Mouse (Mus musculus) lung, adult 18-20 months (tissue): ENCODE measurements around the gene Cnih4.
A peak's percentile ranks its signal among the peaks of the same experiment; 100 is the strongest.

Source experiments
- DNase-seq, 2 experiments: peaks; one replicate each; pipeline ENCODE4 v3.0.0; 2022; ENCODE audit warnings: mixed read lengths in 2 of 2

Gene Cnih4

DNA sequence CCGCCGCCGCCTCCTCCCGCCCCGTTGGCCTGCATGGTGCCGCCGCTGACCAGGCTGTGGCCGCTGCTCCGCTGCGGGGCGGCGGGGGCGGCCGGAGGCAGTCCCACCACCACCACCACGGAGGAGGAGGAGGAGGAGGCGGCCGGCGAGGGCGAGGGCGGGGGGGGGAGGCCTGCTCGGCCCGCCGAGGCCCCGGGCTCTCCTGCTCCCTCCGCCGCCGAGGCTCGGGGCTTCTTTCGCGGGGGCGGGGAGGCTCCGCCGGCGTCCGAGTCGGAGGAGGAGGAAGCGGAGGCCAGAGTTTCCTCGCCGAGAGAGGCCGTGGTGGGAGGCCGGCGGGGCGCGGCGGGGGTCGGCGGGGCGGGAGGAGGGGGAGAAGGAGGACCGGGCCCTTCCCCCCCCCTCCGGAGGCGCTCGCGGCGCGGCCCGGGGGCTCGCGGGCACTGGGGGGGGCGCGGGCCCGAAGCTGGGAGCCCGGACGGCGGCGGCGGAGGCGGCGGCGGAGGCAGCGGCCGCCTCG is 67.0 kb downstream of the Cnih4 start:
- peak; percentile 26 to 27 for DNase-seq

DNA sequence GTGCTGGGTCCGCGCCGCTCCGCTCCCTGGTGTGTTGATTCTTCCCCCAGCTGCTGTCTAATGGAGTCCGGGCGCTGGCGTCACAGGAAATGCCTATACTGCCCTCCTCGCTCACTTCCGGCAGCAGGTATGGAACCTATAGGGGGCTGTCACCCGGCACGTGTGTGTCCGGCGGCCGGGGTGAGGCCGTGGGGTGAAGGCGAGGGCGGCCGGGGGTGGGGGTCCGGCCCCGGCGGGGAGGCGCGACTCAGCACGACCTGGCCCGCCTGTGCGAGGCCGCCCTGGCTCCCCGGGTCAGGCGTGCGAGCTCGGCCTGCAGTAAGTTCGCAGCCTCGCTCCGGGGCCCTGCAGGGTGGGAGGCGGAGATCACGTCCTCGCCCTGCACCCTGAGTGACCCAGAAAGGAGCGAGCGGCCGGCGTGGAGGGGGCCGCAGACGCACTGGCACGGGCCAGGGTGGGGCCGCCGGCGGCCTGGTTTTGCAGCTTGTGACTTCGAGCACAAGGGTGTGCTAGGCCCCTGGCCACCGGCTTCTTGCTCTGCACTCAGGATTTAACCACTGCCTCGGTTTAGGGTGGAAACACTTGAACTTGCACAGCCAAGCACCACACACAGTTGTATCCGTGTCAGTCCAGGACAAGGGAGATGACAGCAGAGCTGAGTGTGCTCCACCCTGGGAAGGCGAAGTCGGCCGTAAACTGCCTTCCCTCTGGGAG is 67.6 kb downstream of the Cnih4 start, which contains the start of gene Wdr26:
Gene Wdr26, minus strand, starts transcription at position 82 of the 714 bp plus-strand sequence.
- DNase-seq, result peak; percentile 84 to 85

DNA sequence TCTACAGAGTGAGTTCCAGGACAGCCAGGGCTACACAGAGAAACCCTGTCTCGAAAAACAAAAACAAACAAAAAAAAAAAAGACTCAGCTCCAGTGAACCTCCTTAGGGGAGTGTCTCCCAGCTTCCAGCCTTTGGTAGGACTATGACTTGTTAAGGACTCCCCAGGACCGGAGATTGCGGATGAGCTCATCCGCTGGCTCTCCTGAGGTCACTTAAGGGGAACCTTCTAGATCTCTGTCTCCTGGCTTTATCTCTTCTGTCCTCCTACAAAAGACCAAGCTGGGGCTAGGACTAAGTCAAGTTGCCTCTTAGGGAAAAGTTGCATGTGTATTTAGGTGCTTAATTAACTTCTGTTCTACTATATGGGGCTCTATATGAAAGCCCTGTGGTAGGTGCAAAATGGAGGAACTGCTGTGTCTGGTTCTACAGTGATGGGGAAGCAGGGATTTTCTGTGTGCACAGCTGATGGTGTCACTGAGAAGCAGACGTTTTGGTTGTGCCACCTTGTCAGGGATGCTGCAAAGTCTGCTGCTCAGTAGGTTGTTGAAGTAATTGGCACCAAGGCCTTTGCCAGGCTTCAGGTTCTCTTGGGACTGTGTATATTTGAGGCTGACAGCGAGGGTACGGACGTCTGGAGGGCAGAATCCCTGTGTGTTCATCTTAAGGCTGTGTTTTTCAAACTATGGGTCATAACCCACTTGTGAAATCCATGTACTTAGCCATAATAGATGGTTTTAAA is 70.0 kb downstream of the Cnih4 start:
- DNase-seq, result no peak

DNA sequence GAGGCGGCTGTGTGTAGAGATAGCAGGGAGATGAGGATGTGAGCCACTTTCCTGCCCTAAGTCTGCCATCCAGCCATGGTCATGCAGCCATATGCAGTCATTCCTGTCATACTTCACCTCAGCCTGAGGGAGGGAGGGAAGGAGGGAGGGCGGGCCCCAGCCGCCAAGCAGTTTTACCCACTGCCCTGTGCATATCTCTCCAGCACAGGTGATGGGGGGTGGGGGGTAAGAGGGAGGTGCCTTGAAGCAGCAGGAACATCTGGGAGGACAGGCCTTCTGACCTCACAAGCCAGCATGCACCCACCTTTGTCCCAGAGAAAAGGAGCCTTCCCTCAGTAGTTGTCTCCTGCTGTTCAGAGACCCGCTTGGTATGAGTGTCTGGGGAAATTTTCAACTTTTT is 71.8 kb downstream of the Cnih4 start:
- no peak for DNase-seq
